Mouse (Mus musculus): ENCODE data around the gene Hs6st3. TPM values are rescaled to one million over a fixed set of nuclear protein-coding genes. Genes with fewer than 3 reads are reported as not detected.

The Hs6st3 gene
- total RNA-seq (2021): under 1 TPM; 0.43 to 0.83 TPM
- long read RNA-seq, experiment 1: 0 reads
- long read RNA-seq, experiment 2: 0 reads

DNA sequence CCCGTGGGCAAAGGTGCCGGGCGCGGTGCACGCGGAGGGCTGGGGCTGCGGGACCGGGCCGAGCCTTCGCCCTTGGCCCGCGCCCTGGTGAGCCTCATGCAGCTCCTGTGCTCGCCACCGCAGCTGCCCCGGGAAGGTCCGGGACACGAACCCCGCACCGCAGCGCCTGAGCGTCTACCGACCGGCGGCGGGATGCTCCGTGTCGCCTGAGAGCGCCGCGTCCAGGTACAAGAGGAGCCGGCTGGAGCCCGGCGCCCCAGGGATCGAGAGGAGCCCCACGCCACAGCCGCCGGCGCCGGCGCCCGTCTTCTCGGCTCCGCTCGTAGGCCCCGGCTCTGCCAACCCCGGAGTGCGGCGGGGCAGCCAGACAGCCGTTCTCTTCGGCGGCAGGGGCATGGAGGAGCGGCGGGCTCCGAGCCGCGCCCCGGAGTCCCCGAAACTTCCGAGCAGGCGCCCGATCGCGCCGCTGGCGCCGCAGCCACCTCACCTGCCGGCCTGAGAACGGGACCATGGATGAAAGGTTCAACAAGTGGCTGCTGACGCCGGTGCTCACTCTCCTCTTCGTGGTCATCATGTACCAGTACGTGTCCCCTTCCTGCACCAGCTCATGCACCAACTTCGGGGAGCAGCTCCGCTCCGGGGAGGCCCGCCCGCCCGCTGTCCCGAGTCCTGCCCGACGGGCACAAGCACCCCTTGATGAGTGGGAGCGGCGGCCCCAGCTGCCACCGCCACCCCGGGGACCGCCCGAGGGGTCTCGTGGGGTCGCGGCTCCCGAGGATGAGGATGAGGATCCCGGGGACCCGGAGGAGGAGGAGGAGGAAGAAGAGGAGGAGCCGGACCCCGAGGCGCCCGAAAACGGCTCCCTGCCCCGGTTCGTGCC lies at the start of gene Hs6st3:
Gene Hs6st3, plus strand, starts transcription at position 436 of the 880 bp plus-strand sequence.
- peak; percentile 42 to 48 for DNase-seq

DNA sequence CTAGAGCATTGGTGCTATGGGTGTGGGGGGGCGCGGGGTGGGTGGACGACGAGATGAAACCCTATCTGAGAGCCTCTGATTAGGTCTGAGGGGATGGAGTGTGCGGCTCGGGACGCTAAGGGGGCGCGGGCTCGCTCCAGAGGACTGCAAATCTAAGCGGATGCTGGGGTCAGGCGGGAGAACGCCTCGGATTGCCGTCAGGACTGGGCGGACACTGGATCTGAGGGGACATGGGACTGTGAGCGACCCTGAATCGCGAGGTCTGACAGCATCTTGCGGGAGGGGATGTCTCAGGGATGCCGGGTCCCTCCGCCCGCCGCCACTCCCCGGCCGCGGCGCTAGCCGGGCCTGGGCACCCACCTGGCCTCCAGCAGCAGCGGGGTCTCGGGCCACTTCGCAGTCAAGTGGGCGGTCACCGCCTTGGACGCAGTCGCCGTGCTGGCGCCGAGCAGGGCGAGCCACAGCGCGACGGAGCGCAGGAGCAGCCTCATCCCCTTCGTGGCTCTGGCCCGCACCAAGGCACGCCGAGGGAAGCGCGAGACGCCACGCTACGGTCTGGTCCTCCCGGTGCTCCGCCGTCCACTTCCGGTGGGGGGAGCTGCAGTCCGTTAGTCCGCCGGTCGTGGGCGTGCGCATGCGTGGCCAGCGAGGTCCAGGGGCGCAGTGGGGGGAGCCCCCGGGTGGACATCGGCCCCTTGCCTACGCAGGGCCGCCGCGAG lies 39.1 kb upstream of the Hs6st3 start, which contains the start of gene Uggt2:
Gene Uggt2, minus strand, starts transcription at position 580 of the 719 bp plus-strand sequence.
- DNase-seq: peak; percentile 88 to 92

DNA sequence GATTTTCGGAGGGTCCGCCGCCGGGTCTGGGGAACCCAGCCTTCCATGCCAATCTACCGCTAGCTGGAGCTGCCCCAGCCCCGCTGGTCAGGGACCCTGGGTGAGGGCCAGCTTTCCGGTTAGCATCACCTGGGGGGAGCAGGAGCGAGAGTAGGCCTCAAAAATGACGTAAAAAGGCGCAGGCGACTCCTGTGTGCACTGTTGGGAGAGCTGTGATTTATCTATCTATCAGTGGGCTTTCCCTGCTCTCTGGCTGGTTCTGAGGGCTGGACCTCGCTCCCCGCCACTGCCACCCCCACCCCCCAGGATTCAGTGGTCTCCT lies 38.6 kb upstream of the Hs6st3 start:
- no peak for DNase-seq

DNA sequence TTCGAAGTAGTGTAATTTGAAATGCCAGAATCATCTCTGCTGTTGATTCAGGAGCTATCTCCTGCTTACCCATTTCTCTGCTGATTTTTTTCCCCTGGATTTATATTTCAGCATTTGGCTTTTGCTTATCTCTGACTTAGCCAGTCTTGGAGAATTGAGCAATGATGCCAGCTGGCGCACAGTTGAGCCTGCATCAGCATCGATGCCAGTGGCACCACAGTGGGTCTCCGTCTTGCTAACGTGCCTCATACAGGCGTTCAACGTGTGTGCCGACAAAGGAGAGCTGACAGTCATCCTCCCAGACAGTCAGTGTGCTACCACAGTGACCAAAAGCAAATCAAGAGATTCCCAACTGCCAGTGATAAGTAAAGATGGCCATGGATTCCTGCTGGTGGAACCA lies 30.6 kb upstream of the Hs6st3 start:
- no peak for DNase-seq

DNA sequence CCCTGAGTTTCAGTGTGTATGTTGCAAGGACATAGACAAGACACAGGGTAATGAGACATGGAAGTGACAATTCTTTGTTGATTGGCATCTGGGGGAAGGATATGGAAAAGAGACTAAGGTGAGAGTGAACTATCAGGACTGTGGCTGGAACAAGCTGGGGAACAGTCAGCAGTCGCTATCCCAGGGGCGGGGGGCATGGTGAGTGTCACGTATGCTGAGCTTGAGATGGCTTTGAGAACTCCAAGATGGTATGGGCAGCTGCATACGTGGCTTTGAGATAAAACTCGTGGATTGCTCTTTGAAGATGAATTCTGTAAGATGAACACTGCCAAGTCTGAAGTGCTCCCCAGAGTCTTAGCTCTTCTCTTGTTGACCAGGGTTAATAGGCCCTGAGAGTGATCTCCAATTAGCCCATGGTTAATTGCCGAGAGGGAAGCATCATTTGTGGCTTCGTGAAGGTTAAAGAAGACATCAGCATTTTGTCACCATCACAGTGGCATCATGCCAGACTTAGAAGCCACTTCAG lies 29.3 kb upstream of the Hs6st3 start:
- no peak for DNase-seq

DNA sequence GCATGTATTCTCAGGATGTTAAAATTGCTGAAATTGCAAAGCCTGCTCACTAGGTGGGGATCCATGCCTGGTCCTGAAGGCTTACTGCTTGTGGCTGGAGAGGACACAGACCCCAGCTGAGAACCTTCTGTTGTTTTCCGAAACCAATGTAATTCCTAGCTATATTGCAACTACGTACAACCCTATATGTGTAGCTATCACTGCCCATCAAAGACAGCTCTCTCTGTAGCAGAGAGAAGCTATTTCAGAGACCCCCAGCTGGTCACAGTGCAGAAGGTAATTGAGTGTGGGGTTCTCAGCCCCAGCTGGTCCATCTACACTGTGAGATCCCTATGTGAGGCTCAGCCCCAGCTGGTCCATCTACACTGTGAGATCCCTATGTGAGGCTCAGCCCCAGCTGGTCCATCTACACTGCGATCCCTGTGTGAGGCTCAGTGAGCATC lies 28.3 kb upstream of the Hs6st3 start:
- no peak for DNase-seq

DNA sequence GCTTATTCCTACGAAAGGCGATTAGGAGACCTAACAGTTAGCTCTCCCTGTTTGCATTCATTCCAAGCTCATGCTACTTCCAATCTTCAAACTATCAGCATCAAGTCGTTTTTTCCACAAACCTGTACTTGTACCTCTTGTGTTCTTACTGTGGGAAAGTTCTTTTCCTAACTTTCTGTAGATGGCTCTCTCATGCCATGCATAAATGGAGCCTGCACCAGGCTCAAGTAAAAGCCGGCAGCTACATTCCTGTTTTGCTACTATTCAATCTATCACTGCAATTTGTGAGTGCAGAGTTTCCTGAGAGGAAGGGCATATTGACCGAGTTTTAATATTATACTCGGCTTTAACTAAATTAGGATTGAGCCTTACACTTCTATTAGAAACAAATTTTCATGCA lies 25.6 kb upstream of the Hs6st3 start:
- DNase-seq: no peak

DNA sequence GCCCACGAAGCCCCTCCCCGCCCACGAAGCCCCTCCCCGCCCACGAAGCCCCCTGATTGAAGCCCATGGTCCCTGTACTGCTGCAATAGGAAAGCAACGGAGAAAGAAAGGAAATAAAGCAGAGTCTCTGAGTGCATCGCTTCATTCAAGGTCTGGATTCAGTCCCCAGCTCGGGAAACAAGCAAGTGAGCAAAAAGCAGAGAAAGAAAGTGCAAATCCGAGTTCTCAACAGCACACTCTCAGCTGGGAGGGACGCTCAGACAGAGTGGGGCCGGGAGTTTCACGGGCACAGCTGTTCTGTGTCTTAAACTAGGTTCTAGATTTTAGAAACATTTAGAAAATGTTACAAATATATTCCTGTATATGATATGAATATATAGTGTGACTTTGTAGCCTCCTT lies 14.6 kb upstream of the Hs6st3 start:
- peak in 1 of 2 experiments; percentile 4 for DNase-seq

DNA sequence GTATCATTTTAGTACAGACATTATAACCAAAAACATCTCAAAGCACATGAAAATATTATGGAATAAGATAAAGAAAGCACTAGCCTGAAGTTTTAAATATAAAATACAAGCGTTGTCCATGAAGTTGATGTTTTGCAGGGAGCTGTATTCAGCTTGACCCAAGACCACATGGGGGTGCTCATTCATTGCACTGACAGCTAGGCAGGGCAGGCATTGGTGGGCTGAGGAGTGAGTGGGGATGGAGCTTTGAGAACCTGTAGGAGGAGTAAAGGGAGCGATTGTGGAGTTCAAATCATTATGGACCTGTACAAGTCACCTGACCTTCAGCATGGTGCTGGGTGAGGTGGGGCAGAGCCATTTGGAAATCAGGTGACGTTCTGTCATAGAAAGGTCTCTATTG lies 14.1 kb upstream of the Hs6st3 start:
- DNase-seq: peak; percentile 17 to 32

DNA sequence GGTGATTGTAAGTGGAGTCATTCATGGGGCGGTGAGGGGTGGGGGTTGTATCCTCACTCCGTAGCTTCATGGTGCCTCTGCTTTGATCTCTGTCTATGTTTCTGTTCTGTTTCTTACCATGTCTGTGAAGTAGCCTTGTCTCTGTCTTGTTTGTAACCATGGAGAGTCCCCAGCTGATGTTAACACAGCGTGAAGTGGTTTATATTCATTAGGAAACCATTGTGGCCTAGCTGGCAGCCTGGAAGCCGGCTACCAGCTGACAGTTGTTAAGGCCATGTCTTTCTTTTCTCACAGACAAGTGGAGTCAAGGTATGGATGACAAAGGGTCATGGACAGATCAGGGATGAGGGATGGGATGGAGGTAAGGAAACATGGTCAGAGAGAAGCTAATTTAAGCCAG lies 12.3 kb upstream of the Hs6st3 start:
- no peak for DNase-seq

DNA sequence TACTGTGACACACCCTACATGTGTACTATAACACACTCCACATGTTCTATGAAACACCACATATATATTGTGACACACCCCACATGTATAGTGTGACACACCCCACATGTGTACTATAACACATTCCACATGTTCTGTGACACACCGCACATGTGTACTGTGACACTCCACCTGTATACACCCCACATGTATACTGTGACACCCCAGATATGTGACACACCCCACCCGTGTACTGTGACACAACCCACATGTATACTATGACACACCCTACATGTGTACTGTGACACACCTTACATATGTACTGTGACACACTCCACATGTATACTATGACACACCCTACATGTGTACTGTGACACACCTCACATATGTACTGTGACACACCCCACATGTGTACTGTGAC lies 10.8 kb upstream of the Hs6st3 start:
- no peak for DNase-seq

DNA sequence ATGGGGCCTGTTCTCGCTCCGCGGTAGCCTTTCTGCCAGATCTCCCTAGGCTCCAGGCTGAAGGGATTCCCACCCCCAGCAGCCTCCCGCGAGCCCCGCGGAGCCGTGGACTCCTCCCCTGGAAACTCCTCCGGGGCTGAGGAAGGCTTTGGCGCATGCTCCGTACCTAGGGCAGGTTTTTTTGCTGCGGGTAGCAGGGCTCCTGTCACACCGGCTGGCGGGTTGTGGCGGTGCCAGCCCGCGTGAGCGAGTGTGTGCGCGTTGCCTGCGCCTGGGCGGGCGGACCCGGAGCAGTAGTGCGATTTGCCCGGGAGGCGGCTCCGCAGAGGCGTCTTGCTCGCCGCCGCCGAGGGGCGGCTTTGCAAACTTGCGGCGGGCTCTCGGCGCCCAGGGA lies 632 bp upstream of the Hs6st3 start:
- peak; percentile 77 to 79 for DNase-seq

DNA sequence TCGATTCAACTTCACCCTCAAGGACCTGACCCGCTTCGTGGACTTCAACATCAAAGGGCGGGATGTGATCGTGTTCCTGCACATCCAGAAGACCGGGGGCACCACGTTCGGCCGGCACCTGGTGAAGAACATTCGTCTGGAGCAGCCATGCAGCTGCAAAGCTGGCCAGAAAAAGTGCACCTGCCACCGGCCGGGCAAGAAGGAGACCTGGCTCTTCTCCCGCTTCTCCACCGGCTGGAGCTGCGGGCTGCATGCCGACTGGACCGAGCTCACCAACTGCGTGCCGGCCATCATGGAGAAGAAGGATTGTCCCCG lies 602 bp downstream of the Hs6st3 start:
- DNase-seq: peak; percentile 12 to 15

DNA sequence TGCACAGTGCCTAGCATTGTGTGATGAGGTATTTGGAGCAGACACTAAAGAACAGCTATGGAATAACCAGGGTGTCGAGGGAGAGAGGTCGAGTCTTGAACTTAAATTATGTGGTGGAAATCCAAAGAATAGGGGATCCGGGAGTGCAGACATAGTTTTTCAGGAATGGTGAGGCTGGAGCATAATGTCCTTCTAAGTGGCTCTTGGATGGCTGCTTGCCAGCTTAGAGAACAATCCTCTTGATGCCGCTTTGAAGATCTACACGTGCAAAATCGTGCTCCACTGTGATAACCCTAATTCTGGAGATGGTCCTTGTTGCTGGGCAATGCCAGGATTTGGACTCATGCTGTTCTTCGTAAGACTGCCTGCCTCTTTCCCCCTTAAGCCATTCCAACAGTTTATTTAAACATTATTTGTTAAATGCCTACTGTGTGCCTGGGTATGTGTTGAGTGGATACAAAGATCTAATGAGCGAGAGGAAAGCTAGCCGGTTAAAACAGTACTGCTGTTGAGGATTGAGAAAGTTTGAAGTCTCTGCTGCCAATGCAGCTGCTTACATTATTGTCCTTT lies 1.3 kb downstream of the Hs6st3 start:
- DNase-seq: peak in 1 of 2 experiments; percentile 19

DNA sequence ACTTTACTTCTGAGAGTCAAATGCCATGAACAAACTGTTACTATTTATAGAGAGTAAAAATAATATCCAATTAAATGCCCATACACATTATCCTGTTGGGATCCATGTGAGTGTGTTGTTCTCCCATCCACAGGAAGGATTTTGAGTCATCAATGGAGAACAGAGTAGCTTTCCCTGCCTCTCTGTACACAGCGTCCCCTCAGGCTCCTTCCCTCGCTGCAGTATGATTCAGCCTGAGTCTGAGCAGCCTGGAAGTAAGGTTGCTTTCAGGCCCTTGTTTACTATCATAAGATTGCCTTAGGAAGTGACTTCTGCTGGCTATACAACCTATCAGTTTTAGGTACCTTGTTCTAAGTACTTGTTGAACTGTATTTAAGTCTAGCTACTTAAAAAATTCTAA lies 14.9 kb downstream of the Hs6st3 start:
- no peak for DNase-seq

DNA sequence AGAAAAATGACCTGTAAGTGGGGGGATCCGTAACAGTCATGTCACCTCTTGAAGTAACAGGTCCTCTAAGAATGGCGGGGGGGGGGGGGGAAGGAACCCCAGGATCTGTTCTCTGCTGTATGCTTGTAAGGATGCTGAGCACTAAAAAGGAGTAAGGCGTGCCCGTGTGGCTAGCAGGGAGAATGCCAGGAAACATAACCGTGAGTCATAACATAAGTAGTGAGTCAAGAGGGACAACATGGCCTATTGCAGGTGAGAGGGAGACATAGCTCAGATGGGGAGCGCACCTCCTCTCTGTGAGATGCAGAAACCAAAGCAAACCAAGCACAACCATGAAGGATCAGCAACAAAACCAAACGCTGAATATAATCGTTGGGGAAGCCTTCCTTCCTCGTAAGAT lies 55.8 kb downstream of the Hs6st3 start:
- DNase-seq: no peak

DNA sequence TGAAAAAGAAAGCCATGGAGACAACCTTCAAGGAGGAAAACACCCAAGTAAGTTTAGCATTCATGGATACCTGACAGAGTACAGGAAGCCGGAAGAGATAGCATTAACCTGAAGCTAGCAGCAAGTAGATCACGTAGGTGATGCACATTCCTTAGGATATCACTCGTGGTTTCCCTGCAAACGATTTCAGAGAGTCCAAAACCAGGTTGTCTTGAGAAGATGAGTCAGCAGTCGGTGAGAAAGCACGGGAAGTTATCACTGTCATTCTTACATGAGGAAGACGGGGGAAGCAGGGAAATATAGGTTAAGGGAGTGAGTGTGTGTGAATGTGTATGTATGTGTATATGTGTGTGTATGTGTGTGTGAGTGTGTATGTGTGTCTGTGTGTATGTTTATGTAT lies 65.4 kb downstream of the Hs6st3 start:
- no peak for DNase-seq

DNA sequence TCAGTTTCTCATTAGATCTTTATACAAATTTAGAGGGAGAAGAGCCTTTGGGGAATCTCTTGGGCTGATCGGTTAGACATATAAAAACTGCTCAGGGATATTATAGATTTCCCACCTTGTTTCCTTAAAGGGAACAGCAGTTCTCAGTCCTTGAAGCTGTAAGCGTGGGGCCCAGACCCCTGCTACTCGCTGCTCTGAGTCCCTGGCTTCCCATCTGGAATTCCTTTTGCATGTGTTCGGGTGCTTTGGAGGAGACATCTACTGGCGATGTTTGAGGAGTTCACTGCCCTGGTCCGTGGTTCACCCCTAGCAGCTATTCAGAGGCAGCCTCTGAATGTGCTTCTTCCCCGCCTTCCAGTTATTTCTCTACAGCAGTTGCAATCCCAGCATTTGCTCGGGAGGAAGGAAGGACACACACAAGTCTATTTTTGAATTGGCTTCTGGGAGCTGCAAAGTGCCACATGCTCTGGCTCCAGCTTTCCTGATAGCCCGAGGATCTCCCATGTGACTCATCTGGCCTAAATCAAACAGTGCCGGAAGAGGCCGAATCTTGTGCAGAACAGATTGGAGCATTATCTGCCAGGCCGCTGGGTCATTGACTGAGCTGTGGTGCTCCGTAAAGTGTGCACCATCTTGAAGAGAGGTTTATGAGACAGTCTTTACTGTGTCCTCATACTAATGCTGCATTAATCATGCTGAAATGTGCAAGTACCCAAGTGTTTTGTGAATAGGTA lies 77.6 kb downstream of the Hs6st3 start:
- no peak for DNase-seq

DNA sequence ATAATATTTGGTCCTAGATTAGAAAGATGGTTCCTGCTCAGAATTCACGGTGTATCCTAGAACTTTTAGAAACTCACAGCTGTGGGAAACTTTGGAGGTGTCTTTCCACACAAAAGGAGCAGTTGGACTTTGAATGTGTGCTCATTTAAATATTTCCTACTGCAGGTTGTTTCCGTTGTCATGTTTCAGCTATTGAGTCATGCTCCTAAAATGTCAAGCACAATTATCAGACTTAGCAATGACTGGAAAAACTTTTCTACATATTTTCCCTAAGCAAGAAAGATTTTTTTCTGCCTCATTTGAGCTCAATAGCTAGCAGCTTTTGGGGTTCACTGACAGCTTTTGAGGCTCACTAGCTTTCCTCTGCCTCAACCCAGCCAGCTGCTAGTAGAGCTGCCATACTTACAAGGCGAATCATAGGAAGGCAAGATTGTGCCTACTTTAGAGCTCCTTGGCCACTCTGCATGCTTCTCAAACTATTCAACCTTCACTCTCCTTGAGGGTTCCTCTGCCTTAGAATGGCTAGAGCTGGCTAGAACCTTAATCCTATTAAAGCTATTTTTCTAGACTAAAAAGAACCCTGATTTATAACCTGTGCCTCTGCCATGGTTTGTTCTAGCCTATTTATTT lies 89.7 kb downstream of the Hs6st3 start:
- DNase-seq: no peak

DNA sequence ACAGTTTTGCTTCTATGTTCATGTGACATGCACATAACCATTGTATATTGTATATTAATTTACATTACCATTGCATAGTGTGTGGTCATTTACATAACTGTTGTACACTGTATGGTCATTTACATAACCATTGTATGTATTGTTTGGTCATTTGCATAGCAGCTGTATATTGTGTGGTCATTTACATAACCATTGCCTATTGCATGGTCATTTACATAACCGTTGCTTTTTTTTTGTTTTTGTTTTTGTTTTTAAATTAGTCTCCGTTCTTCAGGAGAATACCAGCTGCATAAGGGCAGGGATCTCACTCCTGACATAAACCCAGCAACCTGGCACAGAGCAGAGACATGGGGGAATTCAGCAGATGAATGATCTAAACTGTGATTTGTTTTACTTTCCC lies 95.5 kb downstream of the Hs6st3 start:
- no peak for DNase-seq

DNA sequence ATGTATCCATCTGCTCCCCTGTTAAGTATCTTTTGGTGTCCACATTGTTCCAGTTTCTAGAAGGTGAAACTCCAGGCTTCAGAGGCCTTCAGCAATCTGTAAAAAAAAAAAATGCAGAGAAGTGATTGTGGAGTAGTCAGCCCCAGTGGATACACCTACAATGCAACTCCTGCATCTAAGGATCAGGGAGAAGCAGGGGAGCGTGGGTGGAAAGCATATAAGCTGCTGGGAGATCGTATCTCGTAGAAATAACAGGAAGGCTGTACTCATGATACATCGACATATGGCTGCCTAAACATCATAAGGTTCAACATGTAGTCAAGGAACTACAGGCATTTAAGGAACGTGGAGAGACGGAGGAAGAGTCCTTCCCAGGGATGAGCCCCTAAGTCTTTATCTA lies 109.0 kb downstream of the Hs6st3 start:
- DNase-seq: no peak

All from adrenal gland, postnatal 36 days (tissue).